Mouse (Mus musculus) stomach, postnatal 0 days (tissue): Measurements from ENCODE around the gene Atg4a-ps.

Source experiments
- CTCF ChIP-seq: IDR thresholded peaks from 2 replicates; pipeline ENCODE4 v1.5.1; 2016; ENCODE audit warnings: antibody characterized with exemption, low read depth, mild to moderate bottlenecking, moderate library complexity
- EP300 ChIP-seq: optimal IDR thresholded peaks from 2 replicates; pipeline ENCODE3; 2016; ENCODE audit warnings: antibody characterized with exemption

DNA sequence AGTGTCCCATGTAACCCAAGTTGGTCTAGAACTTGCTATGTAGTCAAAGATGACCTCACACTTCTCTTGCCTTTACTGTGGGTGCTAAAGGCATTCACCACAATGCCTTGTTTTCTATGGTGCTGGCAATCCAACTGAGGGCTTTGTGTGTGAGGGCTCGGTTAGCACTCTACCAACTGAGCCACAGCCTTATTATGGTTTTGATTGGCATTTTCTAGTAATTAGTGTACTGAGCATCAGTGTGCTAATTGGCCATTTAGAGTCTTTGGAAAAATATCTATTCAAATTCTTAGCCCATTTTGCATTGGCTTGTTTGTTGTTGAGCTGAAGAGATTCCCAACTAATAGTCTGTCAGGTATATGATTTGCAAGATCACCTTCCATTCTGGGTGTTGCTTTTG lies 8.2 kb downstream of the Atg4a-ps start:
- TF ChIP-seq CTCF (no peak), EP300 (no peak)
